Mouse (Mus musculus): ENCODE data around the gene Lin52. TPM values are rescaled to one million over a fixed set of nuclear protein-coding genes. Genes with fewer than 3 reads are reported as not detected.
"Not testable (repeated sequence)": the region's sequence is repeated elsewhere in the genome, so short reads cannot be mapped to it uniquely, and the experiment has no call there.

Gene Lin52
- polyA plus RNA-seq, 3 experiments from 2014 or later = 25.6 to 29.4 (median 25.6) TPM

DNA sequence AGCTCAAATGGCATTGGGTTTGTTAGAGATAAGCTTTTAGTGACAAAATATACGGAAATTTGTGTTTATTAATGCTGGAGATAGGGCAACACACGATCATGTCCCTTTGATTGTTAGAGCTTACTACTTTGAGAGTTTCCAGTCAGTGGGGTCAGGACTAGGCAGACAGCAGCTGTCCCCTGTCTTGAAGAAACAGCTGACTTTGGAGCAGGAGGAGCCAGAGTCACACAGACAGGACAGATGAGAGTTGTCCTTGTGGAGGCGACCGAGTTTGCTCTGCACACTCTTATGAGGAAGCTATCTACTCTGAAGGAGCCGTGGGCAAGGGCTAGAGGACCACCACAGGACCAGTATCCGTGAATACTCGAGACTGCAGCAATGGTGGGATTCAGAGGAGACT lies 27.7 kb downstream of the Lin52 start:
- ATAC-seq = no peak

DNA sequence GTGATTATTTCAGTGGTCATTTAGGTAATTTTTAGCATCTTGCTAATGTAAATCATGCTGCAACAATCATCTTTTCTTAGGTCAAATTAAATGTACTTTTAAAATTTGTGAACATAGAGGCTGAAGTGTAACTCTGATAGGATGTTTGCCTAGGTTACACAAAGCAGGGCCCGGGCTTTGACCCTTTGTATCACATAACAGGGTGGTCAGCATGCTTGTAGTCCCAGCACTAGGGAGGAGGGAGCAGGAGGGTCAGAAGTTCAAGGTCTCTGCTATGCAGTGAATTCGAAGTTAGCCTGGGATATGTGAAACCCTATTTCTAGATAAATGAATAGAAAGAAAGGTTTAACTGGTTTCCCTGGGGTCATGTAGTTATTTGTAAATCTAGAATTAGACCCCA lies 30.0 kb downstream of the Lin52 start:
- ATAC-seq = no peak

DNA sequence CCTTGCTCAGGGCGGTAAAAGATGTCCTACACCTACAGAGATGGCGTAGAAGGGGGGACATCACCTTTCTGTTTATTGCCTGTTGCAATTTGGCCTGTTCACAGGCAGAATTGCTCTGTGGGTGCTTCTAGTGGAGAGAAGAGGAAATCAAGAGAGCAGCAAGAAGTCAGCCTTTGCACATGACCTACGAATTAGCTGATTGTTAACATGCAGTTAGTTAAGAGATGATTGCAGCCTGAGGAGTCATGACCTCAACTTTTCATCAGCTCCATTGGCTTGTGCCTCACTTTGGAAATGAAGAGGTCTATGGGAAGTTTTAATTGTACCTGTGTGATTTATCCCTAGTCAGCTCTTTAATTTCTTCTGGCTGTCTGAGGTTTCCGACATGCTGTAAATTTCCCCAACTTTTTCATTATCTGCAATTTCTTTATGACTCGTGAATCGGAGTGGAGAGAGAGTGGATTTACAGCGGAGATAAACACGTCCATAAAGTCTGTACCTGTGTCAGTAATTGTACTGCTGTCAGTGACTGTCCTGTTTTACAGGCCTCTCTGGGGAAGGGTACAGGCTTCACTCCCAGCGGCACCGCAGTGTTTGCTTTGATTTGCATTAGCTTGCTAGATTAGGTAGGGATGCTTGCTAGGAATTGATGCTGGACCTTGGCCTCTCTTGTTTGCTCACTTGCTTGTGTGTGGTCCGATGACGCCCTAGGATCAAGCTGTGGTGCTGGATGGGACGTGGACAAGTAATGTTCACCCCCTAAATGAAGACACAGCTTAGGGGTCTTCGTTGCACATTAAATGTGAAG lies 31.8 kb downstream of the Lin52 start:
- no peak for ATAC-seq

DNA sequence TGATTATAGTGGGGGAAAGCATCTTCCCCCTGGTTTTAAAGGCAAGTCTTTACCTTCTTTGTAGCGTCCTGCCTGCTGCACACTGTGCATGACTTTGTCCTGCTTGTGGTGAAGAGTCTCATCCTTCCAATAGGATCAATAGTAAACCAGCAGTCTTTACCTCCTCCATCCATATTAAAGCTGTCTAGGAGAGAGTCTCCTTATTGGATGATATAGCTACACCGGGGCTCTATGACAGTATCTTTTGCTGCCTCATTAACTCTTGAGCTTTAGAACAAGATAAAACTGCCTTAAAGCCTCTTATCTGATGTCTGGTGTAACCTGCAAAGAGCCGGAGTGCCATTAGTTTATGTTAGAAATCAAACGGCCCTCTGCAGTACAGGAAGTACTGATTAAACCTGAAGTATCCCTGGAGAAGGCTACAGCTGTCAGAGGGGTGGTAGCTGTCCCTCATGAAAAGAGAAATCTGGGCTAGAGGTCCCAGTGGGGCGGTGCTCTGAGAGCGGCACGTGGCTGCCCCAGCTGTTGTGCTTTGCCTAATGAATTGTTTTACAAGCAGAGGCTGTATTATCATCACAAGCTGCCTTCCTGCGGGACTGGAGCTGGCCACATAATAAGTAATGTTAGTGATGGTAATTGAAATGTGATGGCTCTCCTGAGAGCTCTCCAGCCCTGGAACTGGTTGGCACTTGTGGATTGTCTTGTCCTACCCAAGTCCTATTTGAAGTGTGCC lies 36.3 kb downstream of the Lin52 start:
- no peak for ATAC-seq

DNA sequence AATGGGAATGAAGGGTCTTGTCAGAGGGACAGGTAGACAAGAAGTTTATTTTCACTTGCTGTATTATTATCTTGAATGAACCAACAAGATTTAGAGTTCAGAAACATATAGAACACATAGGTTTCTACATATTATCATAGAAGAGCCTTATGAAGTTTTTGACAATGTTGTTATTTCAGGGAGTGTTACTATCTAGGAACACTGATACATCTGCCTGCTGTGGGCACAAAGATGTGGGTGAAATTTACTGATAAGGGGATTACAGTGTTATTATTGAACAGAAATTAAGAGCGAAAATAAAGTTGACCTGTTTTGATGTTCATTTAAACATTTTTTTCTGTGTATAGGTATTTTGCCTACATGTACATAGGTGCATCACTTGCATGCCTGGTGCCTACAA lies 45.6 kb downstream of the Lin52 start:
- no peak for ATAC-seq

DNA sequence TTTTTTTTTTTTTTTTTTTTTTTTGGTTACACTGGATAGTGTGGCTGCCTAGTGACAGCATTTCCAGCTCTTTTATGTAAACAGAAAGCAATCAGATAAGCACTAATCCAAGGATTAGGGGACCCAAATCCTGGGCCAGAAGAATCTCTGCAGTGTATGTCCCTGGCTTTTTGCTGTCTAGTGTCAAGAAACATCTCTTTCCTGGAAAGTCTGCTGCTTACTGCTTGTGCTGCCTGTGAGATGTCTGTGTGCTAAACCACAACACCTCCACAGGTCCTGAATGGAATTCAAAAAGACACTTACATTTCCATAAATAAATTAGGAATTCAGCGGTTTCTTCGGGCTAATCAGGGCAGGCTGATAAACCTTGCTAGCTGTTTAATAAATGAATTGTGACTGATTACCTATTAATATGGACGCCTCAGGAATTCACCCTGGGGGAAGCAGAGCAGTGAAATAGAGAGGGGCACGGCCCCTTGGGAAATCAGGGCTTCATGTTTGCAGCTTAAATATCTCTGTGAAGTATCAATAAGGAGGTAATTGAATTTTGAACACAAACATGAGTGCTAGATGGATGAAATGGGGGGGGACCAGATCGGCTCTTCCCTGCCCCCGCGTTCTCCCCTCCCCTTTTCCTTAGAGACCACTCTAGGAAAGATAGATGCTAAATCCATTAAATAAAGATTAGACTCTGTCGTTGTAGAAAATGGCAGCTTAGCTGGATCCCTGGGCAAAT lies 49.5 kb downstream of the Lin52 start:
- no peak for ATAC-seq

DNA sequence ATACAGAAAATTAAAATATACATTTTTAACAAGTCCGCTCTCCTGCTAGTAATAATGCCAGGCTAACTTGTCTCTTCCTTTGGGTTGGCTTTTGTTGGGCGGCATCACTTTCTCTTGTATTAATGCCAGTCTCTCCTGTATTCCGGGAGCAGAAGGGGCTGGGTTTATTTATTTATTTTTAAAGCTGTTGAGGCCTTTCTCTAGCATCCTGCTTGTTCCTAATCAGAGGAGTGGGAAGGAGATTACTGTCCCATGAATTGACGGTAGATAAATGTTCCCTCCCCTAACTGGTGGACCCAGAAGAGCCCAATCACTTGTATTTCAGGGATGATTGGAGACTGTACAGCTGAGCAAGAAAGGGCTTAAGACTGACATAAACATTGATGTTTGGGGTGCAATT lies 50.1 kb downstream of the Lin52 start:
- no peak for ATAC-seq

DNA sequence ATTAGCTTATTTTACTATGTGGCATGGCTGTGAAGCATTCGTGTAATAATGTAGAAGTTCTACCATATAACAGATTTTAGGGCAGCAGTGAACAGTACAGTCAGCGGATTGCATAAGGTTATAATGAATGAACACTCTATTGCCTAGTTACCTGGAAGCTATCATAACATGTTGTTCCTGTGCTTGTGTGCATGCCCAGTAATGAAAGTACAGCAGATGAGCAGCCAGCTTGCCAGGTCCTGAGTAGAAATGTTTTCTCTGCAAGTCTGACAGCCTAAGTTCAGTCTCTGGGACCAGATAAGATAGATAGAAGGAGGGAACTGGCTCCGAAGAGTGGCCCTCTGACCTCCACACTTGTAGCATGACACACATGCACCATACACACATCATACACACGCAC lies 55.6 kb downstream of the Lin52 start:
- no peak for ATAC-seq

DNA sequence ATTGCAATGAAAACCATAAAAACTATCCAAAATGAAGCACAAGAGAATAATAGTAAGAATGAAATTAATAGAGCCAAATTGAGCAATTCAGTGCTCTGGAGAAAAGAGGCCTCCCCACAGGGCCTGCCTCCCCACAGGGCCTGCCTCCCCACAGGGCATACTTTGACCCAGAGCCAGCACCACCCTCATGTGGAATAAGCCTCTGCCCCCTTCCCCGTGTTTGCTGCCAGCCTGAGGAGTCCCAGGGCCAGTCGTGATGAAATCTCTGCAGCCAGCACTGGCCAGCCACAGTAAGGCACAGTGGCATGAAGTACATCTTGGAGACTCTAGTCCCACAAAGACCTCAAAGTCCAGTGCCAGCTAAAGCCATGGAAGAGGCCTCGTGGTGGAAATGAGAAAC lies 60.8 kb downstream of the Lin52 start:
- ATAC-seq = no peak

DNA sequence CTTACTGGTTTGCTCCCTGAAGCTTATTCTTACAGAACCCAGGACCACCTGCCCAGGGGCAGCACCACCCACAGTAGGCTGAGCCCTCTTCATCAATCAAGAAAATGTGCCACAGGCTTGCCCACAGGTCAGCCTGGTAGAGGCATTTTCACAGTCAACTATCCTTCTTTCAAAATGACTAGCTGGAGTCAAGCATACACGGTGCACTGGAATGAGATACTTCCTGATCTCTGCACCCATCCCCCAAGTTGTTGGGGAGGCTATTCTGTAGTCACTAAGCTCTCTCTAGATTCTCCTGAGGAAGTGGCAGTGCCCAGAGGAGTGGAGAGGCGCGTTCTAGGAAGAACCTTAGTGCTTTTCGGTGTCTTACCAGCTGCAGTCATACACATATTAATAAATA lies 64.3 kb downstream of the Lin52 start:
- no peak for ATAC-seq

DNA sequence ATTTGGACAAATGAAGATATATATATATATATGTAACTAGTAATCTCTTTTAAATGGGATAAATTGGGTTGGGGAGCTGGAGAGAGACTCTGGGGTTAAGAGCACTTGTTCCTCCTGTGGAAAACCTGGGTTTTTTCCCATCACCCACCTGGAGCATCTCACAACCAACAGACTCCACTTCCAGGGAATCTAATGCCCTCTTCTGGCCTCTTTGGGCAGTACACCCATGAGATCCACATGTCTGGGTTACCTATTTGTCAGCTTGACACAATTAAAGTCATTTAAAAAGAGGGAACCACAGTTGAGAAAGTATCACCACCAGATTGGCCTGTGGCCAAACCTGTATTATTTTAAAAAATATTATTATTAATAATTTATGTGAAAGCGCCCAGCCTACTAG lies 65.4 kb downstream of the Lin52 start:
- ATAC-seq = no peak

DNA sequence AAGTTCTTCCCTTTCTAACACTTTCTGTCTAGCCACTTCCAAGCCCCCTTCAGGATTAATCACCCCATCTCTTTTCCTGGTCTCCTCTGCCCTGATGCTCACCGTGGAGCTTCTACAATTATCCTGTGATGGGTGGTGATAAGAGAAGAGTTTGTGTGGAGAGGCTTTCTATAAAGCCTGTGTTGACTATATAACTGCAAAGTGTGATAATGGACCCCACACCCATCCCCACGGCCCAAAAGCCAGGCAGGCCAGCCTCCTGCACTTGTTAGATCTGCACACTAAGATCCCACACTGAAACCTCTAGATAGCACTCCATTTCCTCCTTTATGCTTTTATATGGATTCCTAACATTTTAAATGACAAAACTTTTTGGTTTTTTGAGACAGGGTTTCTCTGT lies 66.8 kb downstream of the Lin52 start:
- no peak for ATAC-seq

DNA sequence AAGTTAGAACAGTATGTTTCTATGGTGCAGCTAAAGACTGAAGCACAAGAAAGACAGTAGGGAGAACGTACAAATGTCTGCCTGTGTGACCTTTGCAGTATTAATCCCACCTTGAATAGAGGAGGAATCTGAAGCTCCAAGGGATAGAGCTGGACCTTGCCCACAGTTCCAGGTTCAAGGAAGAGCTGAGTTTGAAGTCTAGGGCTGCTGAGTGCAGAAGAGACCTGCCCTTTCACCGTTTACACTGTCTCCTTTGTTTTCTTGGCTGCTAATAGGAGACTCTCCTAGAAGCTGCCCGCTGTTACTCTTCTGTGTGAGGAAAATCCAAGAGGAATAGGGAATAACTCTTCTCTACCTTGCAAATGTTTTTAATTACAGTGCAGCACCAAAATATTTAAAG lies 72.5 kb downstream of the Lin52 start:
- ATAC-seq = no peak

DNA sequence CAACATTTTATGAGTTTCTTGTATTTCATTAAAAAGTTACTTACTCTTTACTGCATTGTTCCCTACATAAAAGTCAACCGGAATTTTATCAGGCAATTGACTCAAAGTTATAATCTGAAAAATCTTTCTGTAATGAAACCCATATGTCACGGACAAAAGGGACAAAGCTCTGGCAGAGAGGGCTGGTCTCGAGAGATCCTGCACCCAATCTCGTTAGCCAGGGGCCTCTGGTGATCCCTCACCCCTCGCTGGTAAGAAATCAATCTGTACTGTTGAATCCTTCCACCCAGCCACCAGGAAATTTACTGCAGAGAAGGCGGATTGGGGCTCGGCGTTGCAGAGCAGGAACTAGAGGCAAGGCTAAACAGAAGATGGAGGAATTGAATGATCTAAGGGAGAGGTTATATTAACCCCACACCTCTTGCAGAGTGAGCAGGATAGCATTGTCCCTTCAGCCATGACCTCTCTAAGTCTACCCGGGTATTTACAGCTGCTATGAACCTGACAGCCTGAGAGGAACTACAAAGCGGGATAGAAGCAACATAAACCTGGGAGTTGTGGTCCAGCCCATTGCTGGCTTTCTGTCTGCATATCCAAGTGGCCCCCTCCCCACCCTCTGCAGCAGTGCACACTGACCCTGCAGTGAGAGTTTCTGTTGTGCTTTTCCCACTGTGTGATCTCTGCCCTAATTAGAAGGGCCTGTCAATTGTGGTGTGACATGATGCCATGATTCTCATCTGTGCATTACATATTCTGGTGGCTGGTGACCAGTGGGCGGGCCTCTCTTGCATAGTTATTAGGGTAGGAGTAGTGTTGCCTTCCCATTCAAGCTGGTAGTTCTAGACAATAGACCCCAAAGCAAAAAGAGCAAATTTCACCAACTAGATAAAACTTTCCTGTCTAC lies 73.2 kb downstream of the Lin52 start:
- no peak for ATAC-seq

DNA sequence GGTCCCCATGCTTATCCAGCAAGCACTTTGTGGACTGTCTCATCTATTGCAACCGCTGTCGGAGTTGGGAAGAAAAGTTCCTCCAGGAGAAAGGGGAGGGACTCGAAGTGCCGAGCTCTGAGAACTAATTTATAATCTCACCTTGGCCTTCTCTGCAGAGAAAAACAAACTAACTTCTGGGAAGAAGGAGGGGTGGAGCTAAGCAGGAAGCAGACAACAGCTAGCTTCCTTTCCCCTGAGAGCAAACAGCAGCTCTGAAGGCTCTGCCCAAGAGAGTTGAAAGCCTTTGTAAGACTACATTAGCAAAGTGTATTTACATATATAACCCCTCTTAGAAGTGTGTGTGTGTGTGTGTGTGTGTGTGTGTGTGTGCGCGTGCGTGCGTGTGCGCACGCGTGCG lies 74.2 kb downstream of the Lin52 start:
- peak; percentile 81 for ATAC-seq

DNA sequence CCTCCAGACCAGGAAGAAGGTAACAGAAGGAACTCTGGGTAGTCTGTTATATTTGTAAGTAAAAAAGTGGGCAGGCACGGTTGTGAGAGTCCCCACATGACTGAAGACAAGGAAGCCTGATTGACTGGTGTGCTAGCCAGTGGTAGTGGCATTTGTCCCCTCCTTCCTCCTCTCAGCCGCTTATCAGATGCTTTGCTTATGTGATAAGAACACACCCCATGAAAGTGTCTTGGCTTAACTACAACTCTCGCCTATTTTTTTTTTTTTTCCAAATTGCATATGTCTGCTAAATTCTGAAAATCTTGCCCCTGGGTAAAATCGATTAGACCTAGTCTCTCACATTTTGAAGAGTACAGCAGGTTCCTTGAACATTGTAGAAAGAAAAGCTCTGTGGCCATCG lies 79.2 kb downstream of the Lin52 start:
- no peak for ATAC-seq

DNA sequence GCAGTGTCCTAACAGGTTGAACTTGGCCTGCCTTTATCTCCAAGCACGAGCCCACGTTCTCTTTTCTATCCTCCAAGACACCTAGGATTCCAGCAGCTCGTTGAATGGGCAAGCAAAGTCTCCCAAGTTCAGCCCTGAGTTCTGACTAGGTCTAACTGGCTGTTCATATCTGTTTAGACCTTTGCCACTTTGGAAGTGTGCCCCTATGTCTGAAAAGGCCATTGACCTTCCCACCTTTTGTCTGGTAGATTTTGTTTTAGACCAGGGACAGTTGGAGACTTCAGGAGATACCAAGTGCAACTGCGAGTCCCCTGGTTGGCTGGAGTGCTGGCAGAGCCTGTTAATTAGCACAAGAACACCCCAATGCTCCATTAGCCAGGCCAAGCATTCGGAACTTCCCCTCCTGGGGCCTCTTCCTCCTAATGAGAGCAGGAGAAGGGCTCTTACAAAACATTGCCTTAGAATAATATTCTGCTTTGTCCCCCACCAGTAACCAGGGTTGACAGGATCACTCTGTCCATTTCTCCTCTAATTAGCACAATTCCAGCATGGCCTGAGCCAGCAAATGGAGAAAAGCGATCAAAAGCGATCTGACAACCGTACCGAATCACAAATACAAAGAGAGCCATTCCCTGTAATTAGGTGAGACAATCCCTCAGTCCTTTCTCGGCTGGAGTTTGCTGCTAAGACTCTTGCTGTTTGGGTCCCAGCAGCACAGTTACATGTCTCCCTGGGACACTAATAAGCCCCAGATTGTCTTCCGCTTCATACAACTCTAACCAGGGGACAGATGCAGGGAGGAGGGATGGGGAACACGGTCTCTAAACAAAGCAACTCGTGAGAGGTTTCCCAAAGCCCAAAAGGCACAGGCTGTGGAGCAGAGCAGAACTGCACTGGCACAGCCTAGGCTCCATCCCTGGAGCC lies 80.9 kb downstream of the Lin52 start:
- ATAC-seq = no peak

DNA sequence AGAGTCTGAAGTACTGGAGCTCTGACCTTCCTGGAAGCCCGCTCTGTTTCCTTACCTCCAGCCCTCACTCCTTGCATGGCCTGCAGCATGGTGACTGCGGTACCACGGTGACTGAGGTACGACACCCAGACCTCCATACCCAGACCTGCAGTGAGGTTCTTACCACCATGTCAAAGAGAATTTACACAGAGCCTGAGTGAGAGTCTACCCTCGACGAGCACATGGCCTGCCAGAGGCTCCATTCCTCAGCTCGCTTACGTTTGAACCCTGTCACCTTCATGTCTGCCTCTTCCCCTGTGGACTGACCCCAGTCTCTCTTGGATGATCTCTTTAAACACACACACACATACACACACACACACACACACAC lies 81.6 kb downstream of the Lin52 start:
- no peak for ATAC-seq

DNA sequence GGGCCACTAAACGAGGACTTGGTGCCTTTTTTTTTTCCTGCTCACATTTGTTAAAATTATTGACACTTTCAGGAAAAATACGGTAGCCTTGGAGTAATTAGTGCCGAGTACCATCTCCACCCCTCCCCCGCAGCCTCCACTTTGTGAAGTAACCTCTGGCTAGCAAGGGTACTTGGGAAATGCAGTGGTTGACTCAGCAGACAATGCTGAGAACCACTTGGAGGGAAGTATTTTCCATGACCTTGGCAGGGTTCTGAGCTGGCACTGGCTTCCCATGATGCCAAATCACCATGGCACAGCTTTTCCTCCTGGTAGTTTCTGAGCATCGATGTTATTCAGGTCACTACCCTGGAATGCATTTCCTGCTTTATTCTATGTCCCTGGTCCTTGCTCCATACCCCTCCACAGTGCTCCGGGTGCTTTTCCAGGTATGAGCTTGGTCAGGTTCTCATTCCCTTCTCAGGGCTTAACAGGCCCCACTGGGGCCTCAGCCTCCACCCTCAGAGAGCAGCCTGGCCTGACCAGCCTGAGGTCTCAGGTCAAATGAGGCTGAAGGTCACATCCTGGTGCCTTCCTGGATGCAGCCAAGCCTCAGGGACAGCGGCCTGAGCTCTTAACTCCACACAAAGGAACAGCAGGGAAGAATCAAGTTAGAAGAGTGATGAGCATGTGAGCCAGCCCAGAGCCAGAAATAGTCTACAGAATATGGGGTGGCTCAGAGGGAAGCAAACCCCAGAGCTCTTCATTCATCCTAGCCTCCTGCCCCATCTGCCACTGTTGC lies 82.7 kb downstream of the Lin52 start:
- no peak for ATAC-seq

DNA sequence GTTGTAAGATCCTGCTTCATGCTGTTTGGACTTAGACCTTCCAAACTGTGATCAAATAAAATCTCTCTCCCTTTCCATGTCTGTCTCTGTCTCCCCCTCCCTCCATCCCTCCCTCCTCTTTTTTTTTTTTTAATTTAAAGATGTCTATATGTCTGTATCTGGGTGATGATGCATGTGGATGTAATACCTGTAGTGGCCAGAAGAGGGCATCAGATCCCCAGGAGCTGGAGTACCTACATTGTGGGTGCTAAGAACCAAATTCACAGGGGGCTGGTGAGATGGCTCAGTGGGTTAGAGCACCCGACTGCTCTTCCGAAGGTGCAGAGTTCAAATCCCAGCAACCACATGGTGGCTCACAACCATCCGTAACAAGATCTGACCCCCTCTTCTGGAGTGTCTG lies 88.3 kb downstream of the Lin52 start:
- ATAC-seq = not testable (repeated sequence)
